ENCODE assay signal across 12 mouse cellular contexts in the genomic region with DNA sequence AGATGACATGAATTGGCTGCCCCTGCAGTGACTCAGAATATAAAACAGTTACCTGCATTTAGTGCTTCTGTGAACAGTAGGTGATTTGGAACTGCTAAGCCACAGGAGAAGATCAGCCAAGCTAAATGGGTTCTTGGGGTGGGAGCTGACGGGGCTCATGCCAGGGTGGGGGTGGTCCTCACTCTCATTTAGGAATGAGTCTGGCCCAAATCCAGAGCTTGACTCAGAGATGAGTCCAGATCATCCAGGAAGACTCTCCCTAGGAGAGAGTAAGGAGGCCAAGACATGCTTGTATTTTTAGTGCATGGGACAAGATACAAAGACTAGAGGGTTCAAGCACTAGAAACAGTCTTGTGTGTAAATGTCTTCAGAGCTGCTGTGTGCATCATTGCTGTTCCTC.
"Had no signal": no experiment of that assay in that cellular context is flagged by ENCODE, and none has a peak within 500 bp of the region (broad histone marks: within the 10 kb centered on the region; RNA-seq: fewer than 3 reads in every experiment).

No protein-coding gene starts in this region.

- DNase-seq: left cerebral cortex, postnatal 4 days; liver; liver, embryonic 13.5 days; liver, postnatal 0 days; lung, adult 18-20 months; lung, adult 2 months; lung, embryonic 14.5 days; lung, postnatal 10 days; lung, postnatal 14 days; lung, postnatal 36 days; lung, postnatal 4 days; midbrain, embryonic 14.5 days had no signal
